Mouse (Mus musculus) hindbrain, embryonic 16.5 days (tissue): Measurements from ENCODE around the gene Mvb12b. TPM values are rescaled to one million over a fixed set of nuclear protein-coding genes. Genes with fewer than 3 reads are reported as not detected.

Source experiments
- ATAC-seq: fragments of 200-750 bp; cut with Nextera tagmentation; 2 replicates; pipeline ENCODE4 v1.8.0; 2017; ENCODE audit warnings: moderate TSS enrichment, moderate library complexity
- H3K27ac ChIP-seq: fragments of 300-500 bp; sonication (generic); 2 replicates; pipeline ENCODE4 v1.5.1; 2014; ENCODE audit warnings: low read depth, mild to moderate bottlenecking, control low read depth, low read length, moderate library complexity
- H3K27me3 ChIP-seq: fragments of 300-500 bp; sonication (generic); replicated peaks from 2 replicates; pipeline ENCODE4 v1.6.1; 2014; ENCODE audit warnings: low read length; ENCODE audit not compliant: control insufficient read depth, insufficient read depth
- H3K36me3 ChIP-seq: fragments of 300-500 bp; sonication (generic); 2 replicates; pipeline ENCODE4 v1.6.1; 2014; ENCODE audit warnings: mild to moderate bottlenecking, low read length, moderate library complexity, mixed read lengths; ENCODE audit not compliant: control insufficient read depth, insufficient read depth
- H3K4me1 ChIP-seq: fragments of 300-500 bp; sonication (generic); 2 replicates; pipeline ENCODE4 v1.6.1; 2014; ENCODE audit warnings: low read depth, low read length; ENCODE audit not compliant: control insufficient read depth, insufficient read depth
- H3K4me2 ChIP-seq: fragments of 300-500 bp; sonication (generic); 2 replicates; pipeline ENCODE4 v1.6.1; 2014; ENCODE audit warnings: mild to moderate bottlenecking, low read length, control low read depth, moderate library complexity
- H3K4me3 ChIP-seq: fragments of 300-500 bp; sonication (generic); 2 replicates; pipeline ENCODE4 v1.5.1; 2014; ENCODE audit warnings: mild to moderate bottlenecking, low read length, control low read depth, moderate library complexity
- H3K9ac ChIP-seq: fragments of 300-500 bp; sonication (generic); 2 replicates; pipeline ENCODE4 v1.6.1; 2014; ENCODE audit warnings: low read depth, mild to moderate bottlenecking, control low read depth, low read length, moderate library complexity
- H3K9me3 ChIP-seq: fragments of 300-500 bp; sonication (generic); 2 replicates; pipeline ENCODE4 v1.6.1; 2014; ENCODE audit warnings: mild to moderate bottlenecking, low read length, moderate library complexity; ENCODE audit not compliant: control insufficient read depth
- WGBS: fragments of 180-500 bp; shearing (Covaris S2); extraction: QIAGEN DNeasy Blood & Tissue Kit; methylation state at CpG from one replicate; pipeline ENCODE4 v1.1.7; 2014; 5-methylcytosine and 5-hydroxymethylcytosine counted together
- polyA plus RNA-seq: library from polyadenylated mRNA; unstranded; fragments of >200 nt; fragmentation: Nextera tagmentation; extraction: Ambion mirVana; gene quantifications from 2 replicates; pipeline ENCODE4 v1.2.1, GENCODE M21; 2015

The Mvb12b gene
- polyA plus RNA-seq, 1 experiment from 2014 or later, result 46.5 TPM

- no peaks in the 10 kb centered on the region for H3K9me3 ChIP-seq
- H3K4me2 ChIP-seq, result no peak overlapping the region
- H3K27me3 ChIP-seq, result no peaks in the 10 kb centered on the region
- H3K4me3 ChIP-seq, result no peak overlapping the region
- ATAC-seq, result no peak
- peaks cover 11% of the 10 kb centered on the region for H3K36me3 ChIP-seq
- 78% methylated on average over 10 of the region's 10 CpGs for WGBS
- no peak overlapping the region for H3K9ac ChIP-seq
- peaks cover 2% of the 10 kb centered on the region for H3K4me1 ChIP-seq
- peak overlapping the region; percentile 32; the same call in 1 of the 2 replicates for H3K27ac ChIP-seq
Observed at GRCm38 (mm10) chr2:33869689-33870343, 17.9 kb downstream of the Mvb12b start.

GRCm38 (mm10) chr2:33868996-33869688 is 18.6 kb downstream of the Mvb12b start:
- H3K36me3 ChIP-seq, result peaks cover 11% of the 10 kb centered on the region
- no peak overlapping the region for H3K27ac ChIP-seq
- no peak for ATAC-seq
- peaks cover 2% of the 10 kb centered on the region for H3K4me1 ChIP-seq
- no peak overlapping the region for H3K4me2 ChIP-seq
- 82% methylated on average over 5 of the region's 5 CpGs for WGBS
- no peaks in the 10 kb centered on the region for H3K9me3 ChIP-seq
- H3K27me3 ChIP-seq, result no peaks in the 10 kb centered on the region
- H3K4me3 ChIP-seq, result no peak overlapping the region
- H3K9ac ChIP-seq, result no peak overlapping the region

- Histone ChIP-seq H3K4me1 (peaks cover 2% of the 10 kb centered on the region), H3K4me2 (no peak overlapping the region), H3K27ac (no peak overlapping the region), H3K9ac (no peak overlapping the region), H3K36me3 (peaks cover 11% of the 10 kb centered on the region), H3K9me3 (no peaks in the 10 kb centered on the region), H3K27me3 (no peaks in the 10 kb centered on the region), H3K4me3 (no peak overlapping the region)
- WGBS, result 73% methylated on average over 4 of the region's 4 CpGs
- no peak for ATAC-seq
Observed at GRCm38 (mm10) chr2:33868322-33868721, 19.4 kb downstream of the Mvb12b start.

- Histone ChIP-seq H3K27ac (no peak overlapping the region), H3K9ac (no peak overlapping the region), H3K9me3 (no peaks in the 10 kb centered on the region), H3K4me1 (peaks cover 12% of the 10 kb centered on the region), H3K4me2 (no peak overlapping the region), H3K4me3 (no peak overlapping the region), H3K27me3 (no peaks in the 10 kb centered on the region), H3K36me3 (no peaks in the 10 kb centered on the region)
- WGBS, result 84% methylated on average over 2 of the region's 2 CpGs
- ATAC-seq, result no peak
Observed at GRCm38 (mm10) chr2:33856746-33857145, 31.0 kb downstream of the Mvb12b start.

GRCm38 (mm10) chr2:33853011-33853976 is 34.5 kb downstream of the Mvb12b start:
- WGBS, result 73% methylated on average over 11 of the region's 11 CpGs
- Histone ChIP-seq H3K4me3 (no peak overlapping the region), H3K27ac (peak overlapping the region; percentile 37; the same call in 1 of the 2 replicates), H3K4me1 (peaks cover 13% of the 10 kb centered on the region), H3K9ac (no peak overlapping the region; the same call in 1 of the 2 replicates), H3K4me2 (no peak overlapping the region), H3K36me3 (no peaks in the 10 kb centered on the region), H3K9me3 (no peaks in the 10 kb centered on the region), H3K27me3 (no peaks in the 10 kb centered on the region)
- peak; percentile 27; the same call in 1 of the 2 replicates for ATAC-seq

GRCm38 (mm10) chr2:33847196-33847834 is 40.4 kb downstream of the Mvb12b start:
- Histone ChIP-seq H3K9ac (peak overlapping the region; percentile 3), H3K4me1 (peaks cover 19% of the 10 kb centered on the region)
- no peak for ATAC-seq

GRCm38 (mm10) chr2:33846635-33847034 is 41.1 kb downstream of the Mvb12b start:
- WGBS, result 52% methylated on average over 4 of the region's 4 CpGs
- no peak overlapping the region; the same call in 1 of the 2 replicates for H3K9ac ChIP-seq

More at GRCm38 (mm10) chr2:33847196-33847834, 40.4 kb downstream of the Mvb12b start:
- Histone ChIP-seq H3K4me2 (no peak overlapping the region), H3K27me3 (no peaks in the 10 kb centered on the region), H3K27ac (peak overlapping the region; percentile 59), H3K4me3 (no peak overlapping the region), H3K9me3 (no peaks in the 10 kb centered on the region), H3K36me3 (no peaks in the 10 kb centered on the region)
- WGBS, result 79% methylated on average over 11 of the region's 11 CpGs

GRCm38 (mm10) chr2:33843642-33844041 is 44.1 kb downstream of the Mvb12b start:
- H3K4me1 ChIP-seq, result peaks cover 29% of the 10 kb centered on the region
- H3K9me3 ChIP-seq, result no peaks in the 10 kb centered on the region
- H3K36me3 ChIP-seq, result no peaks in the 10 kb centered on the region
- H3K27ac ChIP-seq, result no peak overlapping the region
- no peak overlapping the region for H3K4me2 ChIP-seq
- WGBS, result 84% methylated on average over 2 of the region's 2 CpGs
- no peak overlapping the region for H3K9ac ChIP-seq
- H3K4me3 ChIP-seq, result no peak overlapping the region
- no peak for ATAC-seq
- H3K27me3 ChIP-seq, result no peaks in the 10 kb centered on the region

More at GRCm38 (mm10) chr2:33846635-33847034, 41.1 kb downstream of the Mvb12b start:
- Histone ChIP-seq H3K9me3 (no peaks in the 10 kb centered on the region), H3K27me3 (no peaks in the 10 kb centered on the region), H3K4me1 (peaks cover 19% of the 10 kb centered on the region), H3K4me3 (no peak overlapping the region), H3K27ac (peak overlapping the region; percentile 59), H3K36me3 (no peaks in the 10 kb centered on the region), H3K4me2 (no peak overlapping the region)
- ATAC-seq, result 0 out of 2 replicates have a peak, but pooled peaks have one; percentile 22
